Mouse (Mus musculus): ENCODE measurements around the gene Cubn.

DNA sequence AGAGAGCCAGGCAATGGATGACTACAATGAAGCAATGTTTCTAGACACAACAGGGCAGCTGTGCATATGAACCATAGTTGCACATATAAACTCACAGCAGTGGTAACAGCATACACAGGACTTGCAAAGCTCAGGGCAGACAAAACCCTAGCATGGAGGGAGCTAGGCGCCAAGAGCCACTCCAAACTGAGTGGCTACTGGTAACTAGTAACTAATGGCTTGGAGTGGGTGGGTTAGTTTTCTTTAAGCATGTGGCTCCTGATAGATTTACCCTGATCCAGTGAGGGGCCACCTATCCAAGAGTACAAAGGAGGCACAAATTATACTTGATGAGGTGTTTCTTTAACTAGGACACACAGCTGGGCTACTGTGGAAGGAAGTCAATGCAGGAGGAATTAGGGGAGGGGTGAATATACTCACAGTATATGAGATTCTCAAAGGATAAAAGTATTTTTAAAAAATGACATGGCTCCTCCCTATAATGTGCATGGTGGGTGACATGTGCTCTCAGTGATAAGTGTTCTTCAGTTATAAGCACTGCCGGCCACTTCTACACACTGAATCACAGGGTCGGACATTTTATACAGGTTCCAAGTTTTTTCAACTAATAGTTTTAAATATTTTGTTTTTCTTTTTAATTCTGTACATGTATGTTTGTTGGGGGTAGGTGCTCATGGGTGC is 37.8 kb upstream of the Cubn start:
- TF ChIP-seq CTCF (IDR thresholded peaks at IDR 0.05; ENCODE audit: low read depth) = no peak
- peak; percentile 39 for TF ChIP-seq EP300 (IDR thresholded peaks at IDR 0.05; ENCODE audit: low read depth)
